Mouse (Mus musculus) MEL (cell line): ENCODE measurements at regions not wholly inside any gene's neighbourhood (a gene's known extent, or its start where the extent isn't known, plus 50 kb on each side); places are given as distances from the start of the nearest gene placed in this dataset.

Source experiments
- BHLHE40 ChIP-seq: IDR thresholded peaks from 2 replicates; pipeline ENCODE4 v1.6.1; 2012; ENCODE audit warnings: low read depth, mild to moderate bottlenecking, inconsistent platforms, low read length, improper control_type of control experiment, borderline replicate concordance
- CHD2 ChIP-seq: IDR thresholded peaks from 2 replicates; pipeline ENCODE4 v1.6.1; 2011; ENCODE audit warnings: low read length, improper control_type of control experiment
- CTCF ChIP-seq, 3 experiments: IDR thresholded peaks in 2 of 3; conservative IDR thresholded peaks in 1 of 3; 2 replicates each; pipeline ENCODE4 v1.5.1; 2011 to 2012; ENCODE audit warnings: low read length in 3 of 3, low read depth in 2 of 3, mild to moderate bottlenecking in 2 of 3, improper control_type of control experiment in 1 of 3, inconsistent platforms in 1 of 3, mixed read lengths in 1 of 3, moderate library complexity in 1 of 3; ENCODE audit not compliant: control insufficient read depth in 1 of 3, insufficient read depth in 1 of 3, poor library complexity in 1 of 3, severe bottlenecking in 1 of 3
- EP300 ChIP-seq, 2 experiments: IDR thresholded peaks; 2 replicates each; pipeline ENCODE4 v1.6.1; 2011; ENCODE audit warnings: improper control_type of control experiment in 2 of 2, low read length in 2 of 2, low read depth in 1 of 2, mild to moderate bottlenecking in 1 of 2
- HCFC1 ChIP-seq: IDR thresholded peaks from 2 replicates; pipeline ENCODE4 v1.6.1; 2012; ENCODE audit warnings: low read depth, mild to moderate bottlenecking, inconsistent platforms, low read length, improper control_type of control experiment, moderate library complexity
- MAZ ChIP-seq: IDR thresholded peaks from 2 replicates; pipeline ENCODE4 v1.6.1; 2012; ENCODE audit warnings: low read depth, mild to moderate bottlenecking, inconsistent platforms, low read length, improper control_type of control experiment
- MXI1 ChIP-seq: IDR thresholded peaks from 2 replicates; pipeline ENCODE4 v1.6.1; 2011; ENCODE audit warnings: mild to moderate bottlenecking, low read depth, low read length, improper control_type of control experiment
- NRF1 ChIP-seq: IDR thresholded peaks from 2 replicates; pipeline ENCODE4 v1.6.1; 2014; ENCODE audit warnings: low read depth, mild to moderate bottlenecking, inconsistent platforms, low read length, improper control_type of control experiment, moderate library complexity; ENCODE audit not compliant: poor library complexity, insufficient read depth, severe bottlenecking
- POLR2A ChIP-seq, 2 experiments: IDR thresholded peaks; 2 replicates each; pipeline ENCODE4 v1.6.1; 2011 to 2012; ENCODE audit warnings: low read length in 2 of 2, mild to moderate bottlenecking in 2 of 2, control low read depth in 1 of 2, improper control_type of control experiment in 1 of 2, low read depth in 1 of 2, moderate library complexity in 1 of 2; ENCODE audit not compliant: control insufficient read depth in 1 of 2, insufficient read depth in 1 of 2, poor library complexity in 1 of 2
- USF1 ChIP-seq: IDR thresholded peaks from 2 replicates; pipeline ENCODE4 v1.6.1; 2014; ENCODE audit warnings: low read depth, mild to moderate bottlenecking, inconsistent platforms, low read length, improper control_type of control experiment, moderate library complexity
- ZC3H11A ChIP-seq: IDR thresholded peaks from 2 replicates; pipeline ENCODE4 v1.6.1; 2012; ENCODE audit warnings: low read depth, mild to moderate bottlenecking, inconsistent platforms, low read length, improper control_type of control experiment

DNA sequence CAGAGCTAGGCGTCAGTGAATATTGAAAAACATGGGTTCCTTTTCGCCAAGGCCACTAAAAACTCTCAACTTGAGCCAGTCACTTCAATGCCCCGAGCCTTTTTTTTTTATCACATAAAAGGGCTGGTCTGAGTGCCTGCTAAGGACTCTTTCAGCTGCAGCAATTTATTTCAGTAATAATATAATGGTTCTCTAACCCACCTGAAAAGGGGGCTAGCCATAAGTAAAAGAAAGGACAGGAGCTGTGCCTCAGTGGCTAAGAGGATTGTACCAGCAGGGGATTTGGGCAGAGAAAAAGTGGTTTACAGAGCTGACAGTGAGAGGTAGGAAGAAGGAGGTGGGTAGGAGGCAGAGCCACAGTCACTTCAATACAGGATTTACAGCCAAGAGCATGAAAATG is 409.0 kb downstream of the Rapgef2 start:
- no peak for TF ChIP-seq ZC3H11A
- no peak for TF ChIP-seq POLR2A (IDR thresholded peaks at IDR 0.05; ENCODE audit: control insufficient read depth in 1 of 2, insufficient read depth in 1 of 2, low read depth in 1 of 2, low read length in 2 of 2, poor library complexity in 1 of 2)
- TF ChIP-seq USF1: no peak
- no peak for TF ChIP-seq CTCF (IDR thresholded peaks at IDR 0.05 in 2 of 3, conservative IDR thresholded peaks at IDR 0.05 in 1 of 3; ENCODE audit: control insufficient read depth in 1 of 3, insufficient read depth in 1 of 3, low read depth in 2 of 3, low read length in 3 of 3, poor library complexity in 1 of 3, severe bottlenecking in 1 of 3)
- TF ChIP-seq NRF1: no peak
- no peak for TF ChIP-seq CHD2
- TF ChIP-seq EP300 (IDR thresholded peaks at IDR 0.05; ENCODE audit: low read depth in 1 of 2, low read length in 2 of 2): no peak
- TF ChIP-seq BHLHE40: no peak
- no peak for TF ChIP-seq HCFC1
- no peak for TF ChIP-seq MAZ
- no peak for TF ChIP-seq MXI1
